Mouse (Mus musculus): ENCODE results near the gene Ccl24. TPM values are rescaled to one million over a fixed set of nuclear protein-coding genes. Genes with fewer than 3 reads are reported as not detected.

Gene Ccl24
- polyA plus RNA-seq, 1 experiment from 2014 or later, result 8.6 TPM

- Histone ChIP-seq H3K4me2 (ENCODE audit: low read depth, low read length) (no peak overlapping the region), H3K27ac (ENCODE audit: low read length) (no peak overlapping the region), H3K4me3 (replicated peaks; ENCODE audit: low read length) (no peak overlapping the region), H3K9ac (ENCODE audit: low read length) (no peak overlapping the region), H3K9me3 (replicated peaks; ENCODE audit: control insufficient read depth, low read length) (no peaks in the 10 kb centered on the region), H3K4me1 (ENCODE audit: control insufficient read depth, insufficient read depth, low read length) (no peaks in the 10 kb centered on the region), H3K36me3 (ENCODE audit: control insufficient read depth, insufficient read depth, low read length) (no peaks in the 10 kb centered on the region), H3K27me3 (ENCODE audit: control insufficient read depth, insufficient read depth, low read length) (no peaks in the 10 kb centered on the region)
- 20% methylated on average over 4 of the region's 4 CpGs for WGBS
- peak; percentile 76 for ATAC-seq (ENCODE audit: insufficient read depth, low FRiP score)
Measured at GRCm38 (mm10) chr5:135557051-135557450, 15.8 kb downstream of the Ccl24 start.

GRCm38 (mm10) chr5:135556259-135556658, 16.6 kb downstream of the Ccl24 start:
- 78% methylated on average over 4 of the region's 4 CpGs for whole genome bisulfite sequencing
- no peak for ATAC-seq (ENCODE audit: insufficient read depth, low FRiP score)

GRCm38 (mm10) chr5:135551591-135551990, 21.3 kb downstream of the Ccl24 start:
- Histone ChIP-seq H3K36me3 (ENCODE audit: control insufficient read depth, insufficient read depth, low read length) (no peaks in the 10 kb centered on the region), H3K27ac (ENCODE audit: low read length) (no peak overlapping the region), H3K4me3 (replicated peaks; ENCODE audit: low read length) (no peak overlapping the region), H3K4me1 (ENCODE audit: control insufficient read depth, insufficient read depth, low read length) (no peaks in the 10 kb centered on the region), H3K9me3 (replicated peaks; ENCODE audit: control insufficient read depth, low read length) (no peaks in the 10 kb centered on the region), H3K9ac (ENCODE audit: low read length) (no peak overlapping the region), H3K27me3 (ENCODE audit: control insufficient read depth, insufficient read depth, low read length) (no peaks in the 10 kb centered on the region), H3K4me2 (ENCODE audit: low read depth, low read length) (no peak overlapping the region)
- ATAC-seq (ENCODE audit: insufficient read depth, low FRiP score), result no peak
- WGBS, result 67% methylated on average over 3 of the region's 3 CpGs

More at GRCm38 (mm10) chr5:135556259-135556658, 16.6 kb downstream of the Ccl24 start:
- H3K4me3 ChIP-seq (replicated peaks; ENCODE audit: low read length), result no peak overlapping the region
- H3K4me1 ChIP-seq (ENCODE audit: control insufficient read depth, insufficient read depth, low read length), result no peaks in the 10 kb centered on the region
- no peaks in the 10 kb centered on the region for H3K9me3 ChIP-seq (replicated peaks; ENCODE audit: control insufficient read depth, low read length)
- no peak overlapping the region for H3K27ac ChIP-seq (ENCODE audit: low read length)
- no peaks in the 10 kb centered on the region for H3K36me3 ChIP-seq (ENCODE audit: control insufficient read depth, insufficient read depth, low read length)
- no peaks in the 10 kb centered on the region for H3K27me3 ChIP-seq (ENCODE audit: control insufficient read depth, insufficient read depth, low read length)
- no peak overlapping the region for H3K4me2 ChIP-seq (ENCODE audit: low read depth, low read length)
- no peak overlapping the region for H3K9ac ChIP-seq (ENCODE audit: low read length)

- H3K9me3 ChIP-seq (replicated peaks; ENCODE audit: control insufficient read depth, low read length), result no peaks in the 10 kb centered on the region
- H3K36me3 ChIP-seq (ENCODE audit: control insufficient read depth, insufficient read depth, low read length), result no peaks in the 10 kb centered on the region
- no peak overlapping the region for H3K4me2 ChIP-seq (ENCODE audit: low read depth, low read length)
- H3K9ac ChIP-seq (ENCODE audit: low read length), result no peak overlapping the region
- no peak overlapping the region for H3K27ac ChIP-seq (ENCODE audit: low read length)
- H3K4me1 ChIP-seq (ENCODE audit: control insufficient read depth, insufficient read depth, low read length), result 0 out of 2 replicates have a peak, but pooled peaks cover under 1% of the 10 kb centered on the region
- 30% methylated on average over 3 of the region's 3 CpGs for WGBS
- no peaks in the 10 kb centered on the region for H3K27me3 ChIP-seq (ENCODE audit: control insufficient read depth, insufficient read depth, low read length)
- no peak overlapping the region for H3K4me3 ChIP-seq (replicated peaks; ENCODE audit: low read length)
- no peak for ATAC-seq (ENCODE audit: insufficient read depth, low FRiP score)
Measured at GRCm38 (mm10) chr5:135550910-135551309, 21.9 kb downstream of the Ccl24 start.

- Histone ChIP-seq H3K4me2 (ENCODE audit: low read depth, low read length) (no peak overlapping the region), H3K36me3 (ENCODE audit: control insufficient read depth, insufficient read depth, low read length) (no peaks in the 10 kb centered on the region), H3K4me1 (ENCODE audit: control insufficient read depth, insufficient read depth, low read length) (peaks cover 8% of the 10 kb centered on the region; the same call in 1 of the 2 replicates), H3K9ac (ENCODE audit: low read length) (no peak overlapping the region), H3K27me3 (ENCODE audit: control insufficient read depth, insufficient read depth, low read length) (peaks cover 2% of the 10 kb centered on the region; the same call in 1 of the 2 replicates), H3K9me3 (replicated peaks; ENCODE audit: control insufficient read depth, low read length) (no peaks in the 10 kb centered on the region), H3K4me3 (replicated peaks; ENCODE audit: low read length) (no peak overlapping the region), H3K27ac (ENCODE audit: low read length) (no peak overlapping the region)
- ATAC-seq (ENCODE audit: insufficient read depth, low FRiP score), result no peak
- 58% methylated on average over 2 of the region's 2 CpGs for WGBS
Measured at GRCm38 (mm10) chr5:135547990-135548389, 24.9 kb downstream of the Ccl24 start.

- Histone ChIP-seq H3K36me3 (ENCODE audit: control insufficient read depth, insufficient read depth, low read length) (no peaks in the 10 kb centered on the region), H3K9me3 (replicated peaks; ENCODE audit: control insufficient read depth, low read length) (no peaks in the 10 kb centered on the region), H3K4me1 (ENCODE audit: control insufficient read depth, insufficient read depth, low read length) (peaks cover 8% of the 10 kb centered on the region; the same call in 1 of the 2 replicates), H3K9ac (ENCODE audit: low read length) (peak within 1 kb of the TSS; percentile 80), H3K4me2 (ENCODE audit: low read depth, low read length) (peak within 1 kb of the TSS; percentile 92), H3K27ac (ENCODE audit: low read length) (peak within 1 kb of the TSS; percentile 59), H3K27me3 (ENCODE audit: control insufficient read depth, insufficient read depth, low read length) (peaks cover 2% of the 10 kb centered on the region; the same call in 1 of the 2 replicates), H3K4me3 (replicated peaks; ENCODE audit: low read length) (peak within 1 kb of the TSS; percentile 81)
- peak; percentile 98 for ATAC-seq (ENCODE audit: insufficient read depth, low FRiP score)
- WGBS, result under 1% methylated on average over 46 of the region's 46 CpGs
Measured at GRCm38 (mm10) chr5:135544865-135545797, 27.7 kb downstream of the Ccl24 start, which contains the start of gene Hip1. Gene Hip1 (minus strand): TSS chr5:135545120.

- peak overlapping the region; percentile 81 for H3K4me3 ChIP-seq (replicated peaks; ENCODE audit: low read length)
- no peak overlapping the region; the same call in 1 of the 2 replicates for H3K27ac ChIP-seq (ENCODE audit: low read length)
- 3% methylated on average over 15 of the region's 15 CpGs for WGBS
- no peaks in the 10 kb centered on the region for H3K36me3 ChIP-seq (ENCODE audit: control insufficient read depth, insufficient read depth, low read length)
- no peak for ATAC-seq (ENCODE audit: insufficient read depth, low FRiP score)
- no peaks in the 10 kb centered on the region for H3K9me3 ChIP-seq (replicated peaks; ENCODE audit: control insufficient read depth, low read length)
- peaks cover 2% of the 10 kb centered on the region; the same call in 1 of the 2 replicates for H3K27me3 ChIP-seq (ENCODE audit: control insufficient read depth, insufficient read depth, low read length)
- H3K9ac ChIP-seq (ENCODE audit: low read length), result peak overlapping the region; percentile 80
- H3K4me1 ChIP-seq (ENCODE audit: control insufficient read depth, insufficient read depth, low read length), result peaks cover 8% of the 10 kb centered on the region; the same call in 1 of the 2 replicates
- peak overlapping the region; percentile 92 for H3K4me2 ChIP-seq (ENCODE audit: low read depth, low read length)
Measured at GRCm38 (mm10) chr5:135544032-135544558, 28.8 kb downstream of the Ccl24 start.

GRCm38 (mm10) chr5:135537794-135538214, 35.0 kb downstream of the Ccl24 start:
- Histone ChIP-seq H3K4me3 (replicated peaks; ENCODE audit: low read length) (no peak overlapping the region), H3K4me2 (ENCODE audit: low read depth, low read length) (no peak overlapping the region), H3K27me3 (ENCODE audit: control insufficient read depth, insufficient read depth, low read length) (no peaks in the 10 kb centered on the region), H3K4me1 (ENCODE audit: control insufficient read depth, insufficient read depth, low read length) (0 out of 2 replicates have a peak, but pooled peaks cover 3% of the 10 kb centered on the region), H3K27ac (ENCODE audit: low read length) (no peak overlapping the region), H3K36me3 (ENCODE audit: control insufficient read depth, insufficient read depth, low read length) (no peaks in the 10 kb centered on the region), H3K9ac (ENCODE audit: low read length) (no peak overlapping the region), H3K9me3 (replicated peaks; ENCODE audit: control insufficient read depth, low read length) (no peaks in the 10 kb centered on the region)
- WGBS, result 75% methylated on average over 10 of the region's 10 CpGs
- no peak for ATAC-seq (ENCODE audit: insufficient read depth, low FRiP score)

- Histone ChIP-seq H3K9ac (ENCODE audit: low read length) (no peak overlapping the region), H3K4me2 (ENCODE audit: low read depth, low read length) (no peak overlapping the region), H3K9me3 (replicated peaks; ENCODE audit: control insufficient read depth, low read length) (no peaks in the 10 kb centered on the region), H3K27ac (ENCODE audit: low read length) (no peak overlapping the region), H3K4me1 (ENCODE audit: control insufficient read depth, insufficient read depth, low read length) (peaks cover 5% of the 10 kb centered on the region; the same call in 1 of the 2 replicates), H3K36me3 (ENCODE audit: control insufficient read depth, insufficient read depth, low read length) (no peaks in the 10 kb centered on the region), H3K4me3 (replicated peaks; ENCODE audit: low read length) (no peak overlapping the region), H3K27me3 (ENCODE audit: control insufficient read depth, insufficient read depth, low read length) (no peaks in the 10 kb centered on the region)
- ATAC-seq (ENCODE audit: insufficient read depth, low FRiP score), result peak; percentile 47; the same call in 1 of the 2 replicates
- 65% methylated on average over 4 of the region's 4 CpGs for WGBS
Measured at GRCm38 (mm10) chr5:135537326-135537725, 35.5 kb downstream of the Ccl24 start.
